ENCODE assay signal across 8 mouse cellular contexts in the genomic region with DNA sequence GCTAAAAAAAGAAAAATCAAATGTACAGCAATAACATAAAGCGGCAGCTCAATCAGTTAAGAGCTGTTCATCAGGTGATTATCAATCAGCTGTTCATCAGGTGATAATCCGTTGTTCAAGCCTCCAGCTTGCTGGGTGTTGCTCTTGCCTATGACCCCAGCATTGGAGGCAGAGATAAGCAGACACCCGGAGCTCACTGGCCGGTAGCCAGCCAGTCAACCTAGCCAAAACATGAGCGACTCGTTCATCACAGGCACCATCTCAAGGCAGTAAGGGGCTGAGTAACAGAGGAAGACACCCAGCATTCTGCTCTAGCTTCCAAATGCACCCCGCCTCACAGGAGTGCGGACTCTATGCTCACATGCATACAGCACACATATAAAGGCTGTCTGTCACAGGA. TPM values are rescaled to one million over a fixed set of nuclear protein-coding genes. Genes with fewer than 3 reads are reported as not detected.
DNase-seq lines count a peak whose midpoint lies in the region; ATAC-seq lines count a peak whose summit lies in the region.

No protein-coding gene starts in this region.

- H3K4me2 ChIP-seq in kidney, embryonic 16.5 days (replicated peaks; ENCODE audit: low read depth, low read length): no peak overlapping the region

- peaks cover 3% of the 10 kb centered on the region; the same call in 1 of the 2 replicates for H3K4me1 ChIP-seq in kidney, embryonic 16.5 days (ENCODE audit: insufficient read depth, low read length)

- 69% methylated on average over 8 of the region's 8 CpGs for WGBS in kidney, embryonic 16.5 days

- H3K36me3 ChIP-seq in kidney, embryonic 16.5 days (ENCODE audit: insufficient read depth, low read length): peaks cover 2% of the 10 kb centered on the region; the same call in 1 of the 2 replicates

- H3K9ac ChIP-seq in kidney, embryonic 16.5 days (replicated peaks; ENCODE audit: low read length): no peak overlapping the region

- no peak overlapping the region for H3K27ac ChIP-seq in kidney, embryonic 16.5 days (ENCODE audit: low read length)

- DNase-seq in kidney, postnatal 10 days: peak; percentile 34
- peak; percentile 18 for DNase-seq in ZHBTc4 (ENCODE audit: low read depth, low spot score)
- peak; percentile 15 to 35 for DNase-seq in heart, adult 9 months (ENCODE audit: low spot score in 2 of 2)
- DNase-seq in lung, postnatal 14 days: peak; percentile 25
- DNase-seq in Muller cell, postnatal 12 days (ENCODE audit: inconsistent ontology term): no peak
- no peak for DNase-seq in thymus, postnatal 25 days
- no peak for DNase-seq in embryo, embryonic 11 days

- no peak overlapping the region for H3K4me3 ChIP-seq in kidney, embryonic 16.5 days (ENCODE audit: low read length)

- ATAC-seq in kidney, embryonic 16.5 days (ENCODE audit: low FRiP score, low TSS enrichment): no peak

- H3K9me3 ChIP-seq in kidney, embryonic 16.5 days (ENCODE audit: low read length): no peaks in the 10 kb centered on the region

- H3K27me3 ChIP-seq in kidney, embryonic 16.5 days (ENCODE audit: insufficient read depth, low read length): no peaks in the 10 kb centered on the region

RNA-seq across cellular contexts. Expression of gene Atp1b3, which starts 10.4 kb away (rescaled TPM):
- 178 and 186 TPM in 2 replicates for polyA plus RNA-seq in kidney, embryonic 16.5 days (2015; fragmentation: Nextera tagmentation; extraction: Ambion mirVana)

Comparison
In these comparisons a context has a peak if more than half of its experiments do, and no peak if none do; other contexts are left out.
1. DNase-seq: peak in kidney, postnatal 10 days (single experiment), ZHBTc4 (single experiment), heart, adult 9 months (2 of 2) and lung, postnatal 14 days (single experiment); none in Muller cell, postnatal 12 days (single experiment), thymus, postnatal 25 days (single experiment) and embryo, embryonic 11 days (single experiment).